Comparison of ENCODE assay signal across 8 mouse cellular contexts in the genomic region with DNA sequence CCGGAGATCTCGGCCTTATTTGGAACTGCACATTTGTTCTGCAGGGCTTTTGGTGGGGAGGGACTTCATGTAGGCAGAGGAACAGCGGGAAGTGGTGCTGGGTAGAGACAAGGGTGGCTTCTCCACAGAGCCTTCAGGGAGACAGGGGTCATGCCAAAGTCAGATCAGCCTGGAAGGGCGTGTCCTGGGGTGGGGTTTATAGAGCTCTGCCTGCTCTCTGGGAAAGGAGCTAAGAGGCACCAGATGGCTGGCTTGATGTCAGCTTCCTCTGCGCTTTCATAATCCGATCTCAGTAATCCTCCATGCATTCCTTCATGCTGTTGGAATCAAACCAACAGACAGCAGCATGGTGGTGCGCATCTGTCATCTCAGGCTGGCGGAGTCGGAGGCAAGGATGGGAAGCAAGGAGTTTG. TPM values are rescaled to one million over a fixed set of nuclear protein-coding genes. Genes with fewer than 3 reads are reported as not detected.
A peak's percentile ranks its signal among the peaks of the same experiment; 100 is the strongest.
DNase-seq lines count a peak whose midpoint lies in the region; ATAC-seq and TF ChIP-seq lines count a peak whose summit lies in the region.

No protein-coding gene starts in this region.

- H3K9ac ChIP-seq in limb, embryonic 13.5 days = no peak overlapping the region

- H3K4me2 ChIP-seq in limb, embryonic 13.5 days (replicated peaks) = no peak overlapping the region

- ATAC-seq in G1E (ENCODE audit: extremely low read depth, insufficient number of reproducible peaks, low FRiP score, poor library complexity, severe bottlenecking) = no peak
- ATAC-seq in limb, embryonic 13.5 days (ENCODE audit: low FRiP score, low read depth) = peak; percentile 58

- no peak overlapping the region for H3K27ac ChIP-seq in limb, embryonic 13.5 days

- peaks cover 6% of the 10 kb centered on the region for H3K4me1 ChIP-seq in G1E (ENCODE audit: insufficient read depth, low read depth, low read length)
- H3K4me1 ChIP-seq in limb, embryonic 13.5 days = peaks cover 32% of the 10 kb centered on the region

- TF ChIP-seq CTCF in G1E (IDR thresholded peaks at IDR 0.05; ENCODE audit: low read depth, low read length) = no peak

- DNase-seq in G1E (ENCODE audit: low spot score) = peak; percentile 19
- DNase-seq in brain, adult 2 months (ENCODE audit: low read depth, low spot score) = peak; percentile 98
- DNase-seq in frontal cortex, adult 2 months (ENCODE audit: extremely low spot score in 1 of 2, low spot score in 1 of 2) = peak; percentile 56 to 73
- peak; percentile 56 for DNase-seq in heart, postnatal 4 days
- peak; percentile 39 for DNase-seq in naive thymus-derived CD4-positive, alpha-beta T cell, adult 2 months (ENCODE audit: low read depth)
- no peak for DNase-seq in ovary, postnatal 14 days (ENCODE audit: low spot score)
- DNase-seq in adrenal gland, adult (ENCODE audit: inconsistent age in 2 of 2, low spot score in 1 of 2) = no peak

- no peak overlapping the region for H3K4me3 ChIP-seq in G1E (ENCODE audit: low read depth, low read length)
- H3K4me3 ChIP-seq in limb, embryonic 13.5 days = no peak overlapping the region

- WGBS in limb, embryonic 13.5 days = 39% methylated on average over 9 of the region's 9 CpGs

- no peaks in the 10 kb centered on the region for H3K9me3 ChIP-seq in G1E (replicated peaks)
- no peaks in the 10 kb centered on the region for H3K9me3 ChIP-seq in limb, embryonic 13.5 days

- no peaks in the 10 kb centered on the region for H3K27me3 ChIP-seq in G1E (ENCODE audit: insufficient read depth, low read length)
- H3K27me3 ChIP-seq in limb, embryonic 13.5 days = no peaks in the 10 kb centered on the region

- peaks cover 99% of the 10 kb centered on the region for H3K36me3 ChIP-seq in G1E (replicated peaks)
- peaks cover 29% of the 10 kb centered on the region for H3K36me3 ChIP-seq in limb, embryonic 13.5 days

RNA-seq across cellular contexts. Expression of a gene that starts 30.7 kb away (rescaled TPM):
- 63.7 and 66.1 TPM in 2 replicates for total RNA-seq in G1E (2014; fragmentation: Nextera tagmentation)
- total RNA-seq in G1E (2017) = 72.5 and 77.0 TPM in 2 replicates
- polyA plus RNA-seq in G1E (2012) = 6.8 and 10.2 TPM in 2 replicates
- polyA plus RNA-seq in frontal cortex, adult 2 months (2012; rRNA removed) = 19.4 and 19.5 TPM in 2 replicates
- 10 to 100 TPM; 21.1 to 22.6 TPM for total RNA-seq in heart, postnatal 4 days (2021)
- 19.4 and 20.3 TPM in 2 replicates for polyA plus RNA-seq in limb, embryonic 13.5 days (2015; fragmentation: Nextera tagmentation; extraction: Ambion mirVana)

Comparison
In these comparisons a context has a peak if more than half of its experiments do, and no peak if none do; other contexts are left out.
1. DNase-seq: peak in G1E (single experiment), brain, adult 2 months (single experiment), frontal cortex, adult 2 months (2 of 2), heart, postnatal 4 days (single experiment) and naive thymus-derived CD4-positive, alpha-beta T cell, adult 2 months (single experiment); none in ovary, postnatal 14 days (single experiment) and adrenal gland, adult (0 of 2).